Mouse (Mus musculus) cerebellum, adult 2 months (tissue): Measurements from ENCODE around the gene Rpl10-ps3.

Experiments
- CTCF ChIP-seq: fragments of 200-500 bp; IDR thresholded peaks from 2 replicates; pipeline ENCODE4 v1.5.1; 2011; ENCODE audit warnings: low read depth, mild to moderate bottlenecking, control low read depth, low read length, moderate library complexity, borderline replicate concordance; ENCODE audit not compliant: insufficient read depth
- POLR2A ChIP-seq: fragments of 200-500 bp; IDR thresholded peaks from 2 replicates; pipeline ENCODE4 v1.6.1; 2011; ENCODE audit warnings: low read length, control low read depth, borderline replicate concordance; ENCODE audit not compliant: insufficient read depth

DNA sequence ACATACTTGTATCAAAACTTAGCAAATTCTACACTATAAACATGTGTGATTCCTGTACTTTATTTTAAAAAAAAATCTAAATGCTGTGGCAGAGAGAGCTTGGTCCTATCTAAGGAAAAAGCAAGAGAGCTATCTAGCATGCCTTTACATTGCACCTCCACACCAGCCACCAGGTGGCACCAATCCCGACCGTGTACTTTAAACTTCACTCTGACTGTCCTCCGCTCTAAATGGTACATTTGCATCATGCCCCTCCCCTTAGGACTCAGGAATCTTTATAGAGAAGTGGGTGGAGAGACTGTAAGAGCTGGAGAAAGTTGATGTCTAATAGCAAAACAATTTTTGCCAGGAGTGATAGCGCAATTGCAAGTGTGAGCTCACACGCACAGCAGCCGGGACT is 11.4 kb downstream of the Rpl10-ps3 start:
- peak; percentile 77; the same call in 1 of the 2 replicates for TF ChIP-seq CTCF
- TF ChIP-seq POLR2A = no peak
